Mouse (Mus musculus): ENCODE data around the gene March6.
A peak's percentile ranks its signal among the peaks of the same experiment; 100 is the strongest.

The March6 gene

DNA sequence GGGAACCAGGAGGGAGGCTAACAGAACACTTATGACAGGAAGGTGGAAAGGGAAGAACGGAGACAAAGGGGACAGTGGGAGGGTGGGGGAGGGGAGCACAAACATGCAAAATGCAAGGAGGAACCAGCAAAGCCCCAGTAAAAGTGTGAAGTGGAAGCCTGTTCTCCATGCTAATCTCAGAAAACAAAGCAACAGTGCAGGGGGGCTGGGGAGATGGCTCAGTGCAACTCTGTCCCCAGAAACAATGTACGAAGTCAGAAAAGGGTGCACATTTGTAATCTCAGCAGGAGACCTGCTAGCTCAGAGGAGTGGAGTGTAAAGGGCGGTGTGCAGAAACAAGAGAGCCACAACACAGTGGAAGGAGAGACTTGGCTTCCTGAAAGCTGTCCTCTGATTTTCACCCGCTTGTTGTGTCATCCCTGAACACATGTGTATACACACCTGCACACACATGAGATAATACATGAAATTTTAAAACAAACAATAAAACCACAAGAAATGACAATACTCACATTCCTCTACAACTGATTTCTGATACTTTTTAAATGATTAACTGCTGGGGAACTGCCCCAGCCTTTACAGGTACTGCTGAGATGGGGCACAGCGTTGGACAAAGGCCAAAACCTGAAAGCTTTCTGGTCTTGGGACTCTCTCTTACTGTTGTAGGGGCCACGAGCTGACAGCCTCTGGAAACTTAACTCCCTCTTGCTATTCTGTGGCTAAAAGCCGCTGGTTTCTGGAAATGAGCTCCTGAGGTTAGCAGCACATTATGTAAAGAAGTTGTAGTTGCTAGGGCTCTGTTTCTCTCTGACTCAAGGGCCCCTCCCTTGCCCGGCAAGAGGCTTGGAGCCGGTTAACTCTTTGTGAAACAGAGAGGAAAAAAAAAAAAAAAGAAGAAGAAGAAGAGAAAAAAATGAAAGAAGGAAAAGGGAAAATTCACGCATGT is 11.4 kb upstream of the March6 start:
- peak; percentile 41 for DNase-seq (ENCODE audit: low spot score)

DNA sequence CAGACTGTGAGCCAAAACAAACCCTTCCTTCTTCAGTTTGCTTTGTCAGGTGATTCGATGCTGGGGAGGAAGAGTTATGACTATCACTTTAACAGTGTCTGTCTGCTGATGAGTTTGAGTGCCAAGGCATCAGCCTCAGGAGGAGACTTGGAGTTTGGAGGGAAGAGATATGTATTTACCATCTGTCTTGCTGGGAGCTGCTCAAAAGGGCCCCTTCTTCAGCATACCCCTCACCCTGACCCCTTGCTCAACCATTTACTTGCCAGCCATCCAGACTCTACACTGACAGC is 9.6 kb upstream of the March6 start:
- DNase-seq (ENCODE audit: low spot score) = no peak

GRCm38 (mm10) chr15:31539643-31540512 is 9.0 kb upstream of the March6 start:
- DNase-seq (ENCODE audit: low spot score) = no peak

GRCm38 (mm10) chr15:31538346-31538745 is 7.5 kb upstream of the March6 start:
- no peak for DNase-seq (ENCODE audit: low spot score)

DNA sequence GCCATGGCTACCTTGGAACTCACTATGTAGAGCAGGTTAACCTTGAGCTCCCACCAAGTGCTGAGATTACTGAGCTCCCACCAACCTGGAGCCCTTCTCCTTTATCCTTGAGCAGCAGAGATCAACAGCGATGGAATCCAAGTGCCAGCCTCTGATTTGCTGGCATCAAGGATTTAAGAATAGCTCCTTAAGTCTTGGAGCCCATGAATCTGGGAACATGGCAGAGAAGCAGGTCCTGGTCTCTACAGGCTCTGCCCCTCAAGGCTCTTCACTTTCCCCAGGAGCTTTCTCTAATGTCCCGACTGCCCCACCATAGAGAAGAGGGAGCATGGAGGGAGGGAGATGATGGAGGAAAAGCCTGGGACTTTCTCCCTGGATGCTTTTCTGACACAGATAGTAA is 6.9 kb upstream of the March6 start:
- no peak for DNase-seq (ENCODE audit: low spot score)

DNA sequence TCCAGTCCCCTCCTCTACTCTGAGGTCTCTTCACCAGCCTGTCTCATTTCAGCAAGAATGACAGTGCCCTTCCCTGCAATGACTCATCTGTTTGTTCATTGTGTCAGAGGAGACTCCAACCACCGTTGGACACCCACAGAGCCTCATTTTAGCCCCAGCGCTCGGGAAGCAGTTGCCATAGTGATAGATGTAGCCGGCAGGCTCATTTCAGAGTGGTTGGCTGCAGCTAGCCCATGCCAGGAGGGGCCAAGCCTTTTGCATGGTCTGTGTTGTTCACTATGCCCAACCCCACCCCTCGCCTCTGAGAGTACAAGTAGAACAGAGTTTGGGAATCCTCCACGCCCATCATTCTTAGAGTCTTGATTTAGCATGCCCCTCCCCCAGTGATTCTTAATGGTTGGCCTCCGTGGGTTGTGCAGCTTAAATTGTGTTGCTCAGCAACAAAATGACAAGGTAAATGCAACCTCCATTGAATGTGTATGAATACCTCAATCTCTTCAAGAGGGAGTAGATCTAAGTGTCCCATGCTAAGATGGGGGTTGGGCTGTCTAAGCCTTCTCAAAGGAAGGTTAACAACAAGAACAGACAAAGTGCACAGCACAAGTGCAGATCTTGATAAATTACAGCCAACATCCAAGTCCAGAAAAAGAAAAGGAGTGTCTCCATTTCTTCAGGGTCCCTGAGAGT is 5.3 kb upstream of the March6 start:
- DNase-seq (ENCODE audit: low spot score) = peak; percentile 89

DNA sequence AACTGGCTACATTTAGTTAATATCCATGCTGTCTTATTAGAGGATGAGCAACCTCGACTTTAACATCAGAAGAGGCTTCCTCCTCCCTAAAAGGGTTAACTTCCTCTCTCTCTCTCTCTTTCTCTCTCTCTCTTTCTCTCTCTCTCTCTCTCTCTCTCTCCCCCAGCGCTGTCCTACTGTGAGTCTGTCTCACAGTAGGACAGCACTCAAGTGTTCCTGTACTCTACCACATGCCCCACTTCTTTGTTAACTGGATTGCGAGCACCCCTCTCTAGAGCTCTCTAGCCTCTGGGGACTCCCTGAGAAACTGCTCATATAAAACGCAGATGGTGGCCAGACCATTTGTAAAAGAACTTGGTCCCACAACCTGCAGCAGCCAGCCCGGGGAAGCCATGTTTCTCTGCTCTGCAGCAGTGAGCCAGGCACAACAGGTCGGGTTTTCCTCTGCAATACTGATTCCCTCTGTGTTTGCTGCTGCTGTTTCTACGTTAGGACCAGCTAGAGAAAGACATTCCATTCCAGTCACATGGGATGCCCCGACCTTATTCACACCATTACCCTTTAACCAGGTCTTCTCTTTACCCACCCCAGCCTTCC is 4.5 kb upstream of the March6 start:
- DNase-seq (ENCODE audit: low spot score) = peak; percentile 49

DNA sequence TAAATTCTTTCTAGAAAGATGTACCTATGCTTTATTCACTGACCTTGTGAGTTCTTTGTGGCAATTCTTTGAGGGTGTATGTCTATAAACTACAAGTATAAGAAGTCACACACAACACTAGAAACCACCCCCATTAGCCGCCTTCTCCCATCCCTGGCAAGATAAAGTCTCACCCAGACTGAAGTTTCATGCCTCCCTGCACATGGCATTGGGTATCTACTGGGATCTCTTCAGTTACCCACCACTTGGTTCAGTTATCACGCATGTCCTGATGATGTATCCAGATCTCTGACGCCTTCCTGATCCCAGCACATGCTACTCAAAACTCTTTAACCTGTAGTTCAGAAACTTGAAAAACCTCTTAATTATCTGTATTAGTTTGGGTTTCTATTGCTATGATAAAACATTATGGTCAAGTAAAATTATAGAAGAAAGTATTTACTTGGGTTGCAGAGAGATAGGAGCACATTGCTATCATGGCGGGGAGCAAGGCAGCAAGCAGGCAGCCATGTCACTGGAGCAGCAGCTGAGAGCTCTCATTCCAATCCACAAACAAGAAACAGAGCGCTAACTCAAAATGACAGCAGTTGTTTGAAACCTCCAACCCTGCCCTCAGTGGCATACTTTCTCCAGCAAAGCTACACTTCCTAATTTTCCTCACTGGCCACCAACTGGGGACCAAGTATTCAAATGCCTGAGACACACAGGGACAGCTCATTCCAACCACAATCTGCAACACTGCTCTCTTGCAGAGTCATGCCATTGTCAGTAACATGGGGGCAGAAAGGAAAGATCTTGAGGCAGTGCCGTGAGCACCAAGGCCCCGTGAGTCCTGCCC is 3.8 kb upstream of the March6 start:
- peak; percentile 47 for DNase-seq (ENCODE audit: low spot score)

- DNase-seq (ENCODE audit: low spot score) = no peak
Observed at GRCm38 (mm10) chr15:31533529-31533928, 2.7 kb upstream of the March6 start.

DNA sequence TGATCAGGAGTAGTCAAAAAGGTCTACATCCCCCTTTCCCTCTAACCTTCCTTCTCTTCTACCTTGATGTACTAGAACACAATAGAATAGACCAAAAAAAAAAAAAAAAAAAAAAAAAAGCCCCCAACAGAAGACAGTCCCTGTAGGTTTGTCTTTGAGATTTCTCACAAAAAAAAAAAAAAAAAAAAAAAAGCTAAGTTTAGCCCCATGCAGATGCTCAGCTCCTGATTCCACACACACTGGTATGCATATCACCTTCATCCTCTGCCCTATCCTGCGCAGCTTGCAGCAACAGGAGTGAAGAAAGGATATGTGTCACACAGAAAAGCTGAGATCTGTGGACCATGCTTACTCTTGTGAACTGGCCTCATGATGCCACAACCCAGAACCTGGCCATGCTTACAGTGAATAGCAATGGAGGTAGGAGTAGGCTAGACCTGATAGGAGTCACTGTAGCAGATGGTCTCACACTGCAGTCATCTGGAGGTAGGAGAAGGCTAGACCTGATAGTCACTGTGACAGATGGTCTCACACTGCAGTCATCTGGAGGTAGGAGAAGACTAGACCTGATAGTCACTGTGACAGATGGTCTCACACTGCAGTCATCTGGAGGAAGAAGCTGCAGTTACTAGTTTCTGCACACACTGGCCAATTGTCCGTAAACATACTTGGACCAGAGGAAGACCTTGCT is 1.6 kb upstream of the March6 start:
- DNase-seq (ENCODE audit: low spot score) = no peak

DNA sequence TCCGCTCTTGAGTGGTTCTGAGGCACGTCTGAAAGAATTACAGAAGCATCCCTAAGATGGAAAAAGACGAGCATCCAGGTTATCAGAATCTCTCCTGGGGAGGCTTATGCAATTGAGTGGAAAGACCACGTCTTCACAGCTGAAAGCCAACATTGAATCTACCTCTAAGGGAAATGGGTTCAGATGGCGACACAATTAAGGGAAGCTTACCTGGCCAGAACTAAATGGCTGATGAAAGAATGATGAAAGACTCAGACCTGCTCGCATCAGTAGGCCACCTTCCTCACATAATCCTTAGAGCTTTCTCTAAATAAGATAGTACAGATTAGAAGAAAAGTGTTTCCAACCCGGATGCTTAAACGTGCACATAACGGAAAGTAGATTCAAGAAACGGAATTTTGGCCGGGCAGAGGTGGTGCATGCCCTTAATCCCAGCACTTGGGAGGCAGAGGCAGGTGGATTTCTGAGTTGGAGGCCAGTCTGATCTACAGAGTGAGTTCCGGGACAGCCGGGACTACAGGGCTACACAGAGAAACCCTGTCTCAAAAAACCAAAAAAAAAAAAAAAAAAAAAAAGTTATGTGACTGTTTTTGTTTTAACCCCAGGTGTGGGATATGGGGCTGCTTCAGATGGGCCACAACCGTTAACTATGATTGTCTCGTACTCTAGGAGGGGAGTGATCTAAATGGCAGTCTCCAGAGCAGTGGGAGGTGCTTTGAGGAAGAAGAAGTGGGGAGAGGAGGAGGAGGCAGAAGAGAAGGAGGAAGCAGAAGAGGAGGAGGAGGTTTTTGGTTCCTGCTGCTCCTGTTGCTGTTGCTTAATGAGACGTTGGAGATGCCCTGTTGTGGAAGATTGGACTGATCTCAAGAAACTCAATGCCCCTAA is 835 bp upstream of the March6 start:
- DNase-seq (ENCODE audit: low spot score) = no peak

DNA sequence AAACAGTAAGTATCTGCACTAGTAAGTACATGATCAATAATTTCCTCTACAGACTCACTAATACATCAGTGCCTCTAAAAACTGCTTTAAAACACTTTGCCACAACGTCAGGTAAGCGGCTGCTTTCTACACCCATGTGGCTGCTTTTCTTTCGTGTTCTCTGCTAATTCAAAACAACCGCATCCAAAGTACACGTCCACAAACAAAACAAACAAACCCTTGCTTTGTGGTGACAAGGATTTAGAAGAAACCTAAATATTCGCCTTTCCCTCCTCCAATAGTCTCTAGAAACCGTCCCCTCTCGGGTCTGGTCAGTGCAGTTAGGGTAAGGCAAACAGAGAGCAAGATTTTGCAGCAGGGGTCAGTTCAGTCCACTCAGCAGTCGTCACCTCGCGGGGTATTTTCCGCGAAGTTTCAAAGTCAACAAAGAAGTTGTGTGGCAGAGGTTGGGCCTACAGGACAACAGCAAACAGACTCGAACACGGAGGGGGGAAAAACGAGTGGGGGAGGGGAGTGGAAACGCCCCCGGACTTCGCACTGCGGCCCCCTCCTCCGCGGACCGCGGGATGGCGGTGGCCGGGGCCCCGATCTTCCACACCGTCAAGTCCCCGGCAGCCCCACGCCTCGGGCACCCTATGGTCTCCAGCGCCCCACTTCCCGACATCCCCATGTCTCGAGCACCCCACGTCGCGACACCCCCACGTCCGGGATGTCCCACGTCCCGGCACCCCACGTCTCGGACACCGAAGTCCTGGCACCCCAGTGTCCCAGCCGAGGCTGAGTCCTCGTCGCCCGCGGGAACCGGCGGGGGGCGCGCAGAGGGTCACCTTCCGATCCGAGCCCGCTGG is 818 bp downstream of the March6 start:
- peak; percentile 55 for DNase-seq (ENCODE audit: low spot score)

DNA sequence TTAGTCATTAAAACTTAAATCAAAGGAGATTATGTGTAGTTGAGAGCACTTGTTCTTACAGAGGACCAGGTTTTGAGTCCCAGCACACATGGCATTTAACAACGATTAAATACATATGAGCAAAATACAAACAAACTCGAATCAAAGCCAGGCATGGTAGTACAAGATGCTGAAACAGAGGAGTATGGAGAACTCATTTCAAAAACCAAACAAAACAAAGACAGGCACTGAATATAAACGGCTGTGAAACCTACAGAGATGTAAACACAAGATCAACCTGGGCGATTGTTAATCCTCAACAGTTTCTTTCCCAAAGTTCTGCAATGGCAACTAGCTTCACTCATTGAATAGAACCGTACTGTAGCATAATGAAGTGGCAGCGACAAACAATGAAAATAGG is 1.8 kb downstream of the March6 start:
- DNase-seq (ENCODE audit: low spot score) = peak; percentile 40

GRCm38 (mm10) chr15:31528477-31528876 is 2.4 kb downstream of the March6 start:
- DNase-seq (ENCODE audit: low spot score) = no peak

DNA sequence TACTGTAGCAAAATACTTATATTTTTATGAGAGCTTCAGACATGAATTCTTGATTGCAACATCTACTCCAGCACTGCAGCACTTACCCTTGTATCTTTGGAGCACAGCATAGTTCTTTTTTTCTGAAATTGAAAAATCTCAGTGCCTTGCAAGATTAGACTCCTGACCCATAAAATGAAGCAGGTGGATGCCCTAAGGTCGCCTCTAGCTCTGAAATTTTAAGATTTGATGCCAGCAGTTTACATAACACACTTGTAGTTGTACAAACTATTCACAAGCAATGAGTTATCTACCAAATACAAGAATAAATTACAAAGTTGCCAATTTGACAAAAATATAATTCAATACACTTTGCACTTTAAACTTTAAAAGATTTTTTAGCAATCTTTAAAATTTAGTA is 4.4 kb downstream of the March6 start:
- DNase-seq (ENCODE audit: low spot score) = no peak

GRCm38 (mm10) chr15:31519000-31519399 is 11.9 kb downstream of the March6 start:
- no peak for DNase-seq (ENCODE audit: low spot score)

DNA sequence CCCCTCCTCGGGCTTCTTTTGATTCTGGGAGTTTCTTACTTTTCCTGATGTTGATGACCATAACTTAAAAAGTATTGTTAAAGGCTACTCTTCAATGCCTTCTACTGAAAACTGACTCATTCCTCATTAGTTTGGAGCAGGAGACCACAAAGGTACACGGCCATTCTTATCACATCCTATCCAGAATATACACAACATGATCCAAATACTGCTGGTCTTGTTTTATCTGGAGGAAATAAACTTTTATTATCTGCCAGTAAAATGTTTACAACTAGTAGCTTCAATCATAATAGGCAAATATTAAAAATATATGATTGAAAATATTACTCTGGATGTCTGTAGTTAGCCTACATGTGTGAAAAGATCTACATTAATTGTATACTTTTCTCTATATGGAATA is 12.5 kb downstream of the March6 start:
- DNase-seq (ENCODE audit: low spot score) = no peak

GRCm38 (mm10) chr15:31517186-31517585 is 13.7 kb downstream of the March6 start:
- DNase-seq (ENCODE audit: low spot score) = no peak

- no peak for DNase-seq (ENCODE audit: low spot score)
Observed at GRCm38 (mm10) chr15:31511795-31512194, 19.1 kb downstream of the March6 start.
